Mouse (Mus musculus): Measurements from ENCODE around the gene Trarg1.

DNA sequence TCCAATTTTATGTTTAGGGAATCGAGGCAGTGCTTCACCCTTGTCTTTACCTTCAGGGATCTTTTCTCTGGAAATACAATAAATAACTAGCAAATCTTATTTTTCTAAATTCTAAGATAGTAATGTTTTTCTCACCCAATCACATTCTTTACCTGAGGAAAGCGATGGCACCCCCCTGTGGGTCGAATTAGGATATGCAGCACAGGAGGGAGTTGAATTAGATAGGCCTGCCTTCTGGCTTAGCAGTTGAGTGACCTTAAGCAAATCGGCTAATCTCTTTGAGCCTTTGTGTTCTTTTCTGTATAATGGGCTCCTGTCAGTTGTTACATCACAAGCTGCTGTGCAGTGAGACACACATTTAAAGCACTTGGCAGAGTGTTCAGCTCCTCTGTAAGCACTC is 4.9 kb upstream of the Trarg1 start:
- no peak; the same call in 1 of the 2 replicates for TF ChIP-seq CTCF (IDR thresholded peaks at IDR 0.05)
- no peak for TF ChIP-seq EP300 (IDR thresholded peaks at IDR 0.05)
